Mouse (Mus musculus): ENCODE results near the gene Rnf144a.

- TF ChIP-seq CTCF (IDR thresholded peaks at IDR 0.05; ENCODE audit: low read depth) (no peak), EP300 (IDR thresholded peaks at IDR 0.05; ENCODE audit: low read depth) (no peak)
Measured at GRCm38 (mm10) chr12:26342663-26343062, 72.4 kb downstream of the Rnf144a start.
